Comparison of ENCODE assay signal across 8 mouse cellular contexts in genomic region chr13:104178650-104179121, GRCm38 (mm10). TPM values are rescaled to one million over a fixed set of nuclear protein-coding genes. Genes with fewer than 3 reads are reported as not detected.
DNase-seq lines count a peak whose midpoint lies in the region; ATAC-seq and TF ChIP-seq lines count a peak whose summit lies in the region.

Trim23 (plus strand) TSS chr13:104178797.

- H3K9ac ChIP-seq in embryonic facial prominence, embryonic 15.5 days, result peak within 1 kb of the TSS; percentile 85
- peak within 1 kb of the TSS; percentile 84 for H3K9ac ChIP-seq in limb, embryonic 14.5 days (ENCODE audit: low read depth, low read length, severe bottlenecking)
- peak within 1 kb of the TSS; percentile 88 for H3K9ac ChIP-seq in midbrain, postnatal 0 days (replicated peaks; ENCODE audit: low read length, poor library complexity, severe bottlenecking)

- H3K9me3 ChIP-seq in embryonic facial prominence, embryonic 15.5 days (replicated peaks), result no peaks in the 10 kb centered on the region
- no peaks in the 10 kb centered on the region for H3K9me3 ChIP-seq in limb, embryonic 14.5 days (ENCODE audit: control insufficient read depth, low read length)
- H3K9me3 ChIP-seq in midbrain, postnatal 0 days (ENCODE audit: low read length), result no peaks in the 10 kb centered on the region

- DNase-seq in 416B (ENCODE audit: low read depth), result peak; percentile 99
- peak; percentile 97 for DNase-seq in heart, adult 8-10 months (ENCODE audit: low spot score)
- peak; percentile 98 for DNase-seq in kidney, adult 9 months
- DNase-seq in limb, embryonic 14.5 days (ENCODE audit: low spot score), result peak; percentile 100
- DNase-seq in midbrain, postnatal 0 days (ENCODE audit: low spot score), result peak; percentile 100
- DNase-seq in spleen, postnatal 14 days (ENCODE audit: low spot score in 2 of 2), result peak; percentile 92 to 94

- peak within 1 kb of the TSS; percentile 96 for H3K4me3 ChIP-seq in bone marrow, adult 2 months (replicated peaks; ENCODE audit: control insufficient read depth, low read depth, low read length)
- H3K4me3 ChIP-seq in embryonic facial prominence, embryonic 15.5 days (replicated peaks), result peak within 1 kb of the TSS; percentile 98
- H3K4me3 ChIP-seq in limb, embryonic 14.5 days (replicated peaks; ENCODE audit: low read length), result peak within 1 kb of the TSS; percentile 88
- H3K4me3 ChIP-seq in midbrain, postnatal 0 days (ENCODE audit: low read depth, low read length), result peak within 1 kb of the TSS; percentile 96

- peak; percentile 95; the same call in 1 of the 2 replicates for TF ChIP-seq POLR2A in bone marrow, adult 2 months (IDR thresholded peaks at IDR 0.05; ENCODE audit: borderline replicate concordance, control insufficient read depth, low read depth, low read length)
- peak; percentile 62; the same call in 1 of the 2 replicates for TF ChIP-seq POLR2A in limb, embryonic 14.5 days (IDR thresholded peaks at IDR 0.05; ENCODE audit: borderline replicate concordance, extremely low read depth, insufficient read depth, insufficient read length)

- no peaks in the 10 kb centered on the region for H3K27me3 ChIP-seq in embryonic facial prominence, embryonic 15.5 days
- H3K27me3 ChIP-seq in limb, embryonic 14.5 days (ENCODE audit: control insufficient read depth, insufficient read depth, low read length), result no peaks in the 10 kb centered on the region
- no peaks in the 10 kb centered on the region for H3K27me3 ChIP-seq in midbrain, postnatal 0 days (ENCODE audit: insufficient read depth, low read length)

- no peaks in the 10 kb centered on the region; the same call in 1 of the 2 replicates for H3K4me1 ChIP-seq in bone marrow, adult 2 months (ENCODE audit: control insufficient read depth, insufficient read depth, low read length)
- H3K4me1 ChIP-seq in embryonic facial prominence, embryonic 15.5 days, result peaks cover 7% of the 10 kb centered on the region; the same call in 1 of the 2 replicates
- peaks cover 7% of the 10 kb centered on the region for H3K4me1 ChIP-seq in limb, embryonic 14.5 days (ENCODE audit: control insufficient read depth, insufficient read depth, low read length)
- H3K4me1 ChIP-seq in midbrain, postnatal 0 days (ENCODE audit: insufficient read depth, low read length), result no peaks in the 10 kb centered on the region

- WGBS in bone marrow, adult 2 months, result under 1% methylated on average over 38 of the region's 38 CpGs
- WGBS in embryonic facial prominence, embryonic 15.5 days, result under 1% methylated on average over 38 of the region's 38 CpGs
- WGBS in limb, embryonic 14.5 days, result under 1% methylated on average over 32 of the region's 38 CpGs
- under 1% methylated on average over 38 of the region's 38 CpGs for WGBS in midbrain, postnatal 0 days

- no peak for TF ChIP-seq CTCF in bone marrow, adult 2 months (IDR thresholded peaks at IDR 0.05; ENCODE audit: control insufficient read depth, insufficient read depth, low read length)
- peak; percentile 56 for TF ChIP-seq CTCF in midbrain, postnatal 0 days (IDR thresholded peaks at IDR 0.05)

- peak within 1 kb of the TSS; percentile 89 for H3K27ac ChIP-seq in bone marrow, adult 2 months (ENCODE audit: control insufficient read depth, insufficient read depth, low read depth, low read length, poor library complexity)
- peak within 1 kb of the TSS; percentile 86 for H3K27ac ChIP-seq in embryonic facial prominence, embryonic 15.5 days (replicated peaks)
- H3K27ac ChIP-seq in limb, embryonic 14.5 days (replicated peaks; ENCODE audit: low read depth, low read length), result peak within 1 kb of the TSS; percentile 78
- H3K27ac ChIP-seq in midbrain, postnatal 0 days (ENCODE audit: low read depth, low read length), result peak within 1 kb of the TSS; percentile 78

- ATAC-seq in embryonic facial prominence, embryonic 15.5 days (ENCODE audit: insufficient number of reproducible peaks, low FRiP score, low TSS enrichment, low read depth), result peak; percentile 99
- peak; percentile 99 for ATAC-seq in limb, embryonic 14.5 days (ENCODE audit: low FRiP score, low read depth)
- ATAC-seq in midbrain, postnatal 0 days (ENCODE audit: low FRiP score), result peak; percentile 99

- peak within 1 kb of the TSS; percentile 53 for H3K4me2 ChIP-seq in embryonic facial prominence, embryonic 15.5 days (replicated peaks)
- H3K4me2 ChIP-seq in limb, embryonic 14.5 days (replicated peaks; ENCODE audit: low read depth, low read length, severe bottlenecking), result peak within 1 kb of the TSS; percentile 69
- H3K4me2 ChIP-seq in midbrain, postnatal 0 days (ENCODE audit: low read depth, low read length, poor library complexity, severe bottlenecking), result peak within 1 kb of the TSS; percentile 72

- H3K36me3 ChIP-seq in embryonic facial prominence, embryonic 15.5 days, result 0 out of 2 replicates have a peak, but pooled peaks cover 2% of the 10 kb centered on the region
- H3K36me3 ChIP-seq in limb, embryonic 14.5 days (ENCODE audit: control insufficient read depth, insufficient read depth, low read length), result peaks cover 21% of the 10 kb centered on the region
- H3K36me3 ChIP-seq in midbrain, postnatal 0 days (ENCODE audit: insufficient read depth, low read length), result no peaks in the 10 kb centered on the region

RNA-seq across cellular contexts. Expression of gene Trim23, which starts in this region (rescaled TPM):
- 5.4 and 6.0 TPM in 2 replicates for polyA plus RNA-seq in bone marrow, adult 2 months (2011; ENCODE audit: insufficient read depth, insufficient read length, low replicate concordance, missing spikeins)
- polyA plus RNA-seq in embryonic facial prominence, embryonic 15.5 days (2015; fragmentation: Nextera tagmentation; extraction: Ambion mirVana), result 19.3 and 20.9 TPM in 2 replicates
- total RNA-seq in heart, adult 8-10 months (2022), result 10 to 100 TPM; 20.9 to 23.7 (median 22.7) TPM
- 13.0 and 14.9 TPM in 2 replicates for polyA plus RNA-seq in limb, embryonic 14.5 days (2012; rRNA removed)
- polyA plus RNA-seq in limb, embryonic 14.5 days (2014; fragmentation: Nextera tagmentation; extraction: Ambion mirVana), result 18.0 and 21.3 TPM in 2 replicates
- total RNA-seq in midbrain, postnatal 0 days (2014; rRNA removed), result 36.1 and 49.0 TPM in 2 replicates
- 31.7 and 31.8 TPM in 2 replicates for polyA plus RNA-seq in midbrain, postnatal 0 days (2015; fragmentation: Nextera tagmentation; extraction: Ambion mirVana)

Comparison
In these comparisons a context has a peak if more than half of its experiments do, and no peak if none do; other contexts are left out.
1. Peak in every context shown above with its lines: DNase-seq, ATAC-seq, H3K4me3 ChIP-seq and H3K27ac ChIP-seq.